Mouse (Mus musculus): ENCODE measurements around the gene Cldn11. TPM values are rescaled to one million over a fixed set of nuclear protein-coding genes. Genes with fewer than 3 reads are reported as not detected.
A peak's percentile ranks its signal among the peaks of the same experiment; 100 is the strongest.

Cldn11 gene
- polyA plus RNA-seq, 1 experiment from 2014 or later, result 0.11 TPM

DNA sequence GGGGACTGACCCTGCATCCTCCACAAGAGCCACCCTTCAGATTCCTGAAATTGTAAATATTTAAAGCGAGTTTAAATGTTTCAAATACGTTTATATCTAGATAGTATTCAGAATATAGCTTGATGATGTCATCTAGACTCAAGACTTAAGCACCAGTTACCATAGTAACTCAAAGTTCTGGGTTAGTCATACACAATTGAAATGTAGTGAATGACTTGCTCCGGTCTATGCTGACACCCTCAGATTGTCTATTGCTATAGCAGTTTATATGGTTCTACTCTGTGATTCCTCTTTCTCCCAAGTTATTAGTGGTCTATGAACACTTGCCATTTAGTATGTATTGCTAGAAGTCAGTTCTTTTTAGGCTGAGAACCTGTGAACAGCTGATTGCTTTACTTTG, 40.6 kb upstream of the Cldn11 start:
- Histone ChIP-seq H3K4me2 (ENCODE audit: low read depth, low read length) (no peak overlapping the region), H3K27me3 (ENCODE audit: insufficient read depth, low read length) (no peaks in the 10 kb centered on the region), H3K27ac (ENCODE audit: low read depth) (no peak overlapping the region), H3K9me3 (ENCODE audit: low read length) (no peaks in the 10 kb centered on the region), H3K9ac (replicated peaks) (no peak overlapping the region), H3K36me3 (replicated peaks; ENCODE audit: insufficient read depth, low read length) (peaks cover 16% of the 10 kb centered on the region), H3K4me1 (ENCODE audit: insufficient read depth) (peaks cover 11% of the 10 kb centered on the region), H3K4me3 (ENCODE audit: low read depth, low read length) (no peak overlapping the region)
- TF ChIP-seq CTCF (IDR thresholded peaks at IDR 0.05; ENCODE audit: low read depth) (peak; percentile 43), EP300 (IDR thresholded peaks at IDR 0.05; ENCODE audit: low read depth) (no peak)
- WGBS (ENCODE audit: insufficient replicate concordance), result 74% methylated on average over 3 of the region's 3 CpGs
- DNase-seq (no peak), ATAC-seq (peak; percentile 24; the same call in 1 of the 2 replicates)

DNA sequence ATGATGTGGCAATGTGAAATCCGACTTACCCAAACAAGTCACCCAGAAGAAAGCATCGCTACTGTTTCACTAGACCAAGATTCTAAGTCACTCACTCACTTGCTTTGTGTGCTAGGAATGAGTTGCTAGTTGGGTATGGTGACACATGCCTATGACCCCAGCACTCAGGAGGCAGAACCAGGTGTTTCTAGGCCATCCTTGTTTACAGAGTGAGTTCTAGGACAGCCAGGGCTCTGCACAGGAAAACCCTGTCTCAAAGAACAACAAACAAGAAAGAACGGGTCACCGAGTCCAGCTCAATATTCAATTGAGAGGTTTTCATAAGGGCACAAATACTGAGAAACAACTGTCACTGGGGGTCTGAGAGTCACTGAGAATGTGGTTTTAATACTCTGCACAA, 26.6 kb upstream of the Cldn11 start:
- WGBS (ENCODE audit: insufficient replicate concordance), result 67% methylated on average over 4 of the region's 4 CpGs
- H3K9ac ChIP-seq (replicated peaks), result no peak overlapping the region
- peaks cover 22% of the 10 kb centered on the region for H3K36me3 ChIP-seq (replicated peaks; ENCODE audit: insufficient read depth, low read length)
- H3K27me3 ChIP-seq (ENCODE audit: insufficient read depth, low read length), result no peaks in the 10 kb centered on the region
- peak overlapping the region; percentile 87 for H3K27ac ChIP-seq (ENCODE audit: low read depth)
- ATAC-seq (peak; percentile 98), DNase-seq (peak; percentile 38)
- no peak overlapping the region for H3K4me2 ChIP-seq (ENCODE audit: low read depth, low read length)
- H3K4me1 ChIP-seq (ENCODE audit: insufficient read depth), result no peaks in the 10 kb centered on the region
- no peak overlapping the region for H3K4me3 ChIP-seq (ENCODE audit: low read depth, low read length)
- H3K9me3 ChIP-seq (ENCODE audit: low read length), result no peaks in the 10 kb centered on the region
- no peak for TF ChIP-seq CTCF (IDR thresholded peaks at IDR 0.05; ENCODE audit: low read depth)
- TF ChIP-seq EP300 (IDR thresholded peaks at IDR 0.05; ENCODE audit: low read depth), result peak; percentile 76

GRCm38 (mm10) chr3:31126303-31126702, 23.4 kb upstream of the Cldn11 start:
- DNase-seq, result no peak
- H3K4me2 ChIP-seq (ENCODE audit: low read depth, low read length), result no peak overlapping the region
- no peak overlapping the region for H3K4me3 ChIP-seq (ENCODE audit: low read depth, low read length)
- ATAC-seq, result no peak
- TF ChIP-seq EP300 (IDR thresholded peaks at IDR 0.05; ENCODE audit: low read depth), result no peak
- no peak for TF ChIP-seq CTCF (IDR thresholded peaks at IDR 0.05; ENCODE audit: low read depth)
- no peak overlapping the region for H3K27ac ChIP-seq (ENCODE audit: low read depth)
- H3K36me3 ChIP-seq (replicated peaks; ENCODE audit: insufficient read depth, low read length), result peaks cover under 1% of the 10 kb centered on the region; the same call in 1 of the 2 replicates
- no peak overlapping the region for H3K9ac ChIP-seq (replicated peaks)
- no peaks in the 10 kb centered on the region for H3K27me3 ChIP-seq (ENCODE audit: insufficient read depth, low read length)
- no peaks in the 10 kb centered on the region for H3K9me3 ChIP-seq (ENCODE audit: low read length)
- 47% methylated on average over 4 of the region's 4 CpGs for WGBS (ENCODE audit: insufficient replicate concordance)
- H3K4me1 ChIP-seq (ENCODE audit: insufficient read depth), result no peaks in the 10 kb centered on the region

DNA sequence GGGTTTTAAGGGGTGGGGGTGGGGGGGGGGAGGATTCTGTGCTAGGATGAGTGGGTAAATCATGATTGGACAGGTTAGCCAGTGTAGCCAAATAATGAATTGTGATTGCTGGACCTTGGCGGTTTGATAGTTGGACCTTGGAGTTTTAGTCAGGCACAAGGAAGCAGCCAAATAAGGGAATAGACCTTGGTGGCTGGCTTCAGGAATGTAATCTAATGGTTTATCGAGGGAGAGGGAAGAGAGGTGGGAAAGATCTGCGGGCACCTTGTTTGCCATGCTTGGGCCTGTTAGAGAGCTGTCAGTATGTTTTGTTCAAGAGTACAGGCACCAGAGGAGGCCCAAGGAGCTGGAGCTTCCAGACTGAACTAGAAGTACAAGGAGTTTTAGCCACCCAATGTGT, 22.9 kb upstream of the Cldn11 start:
- no peak overlapping the region for H3K4me2 ChIP-seq (ENCODE audit: low read depth, low read length)
- no peaks in the 10 kb centered on the region for H3K4me1 ChIP-seq (ENCODE audit: insufficient read depth)
- no peaks in the 10 kb centered on the region; the same call in 1 of the 2 replicates for H3K36me3 ChIP-seq (replicated peaks; ENCODE audit: insufficient read depth, low read length)
- no peak for DNase-seq
- 80% methylated on average over 3 of the region's 3 CpGs for WGBS (ENCODE audit: insufficient replicate concordance)
- no peaks in the 10 kb centered on the region for H3K27me3 ChIP-seq (ENCODE audit: insufficient read depth, low read length)
- no peak overlapping the region for H3K27ac ChIP-seq (ENCODE audit: low read depth)
- no peaks in the 10 kb centered on the region for H3K9me3 ChIP-seq (ENCODE audit: low read length)
- TF ChIP-seq EP300 (IDR thresholded peaks at IDR 0.05; ENCODE audit: low read depth), result no peak
- TF ChIP-seq CTCF (IDR thresholded peaks at IDR 0.05; ENCODE audit: low read depth), result no peak
- ATAC-seq, result no peak
- no peak overlapping the region for H3K4me3 ChIP-seq (ENCODE audit: low read depth, low read length)
- H3K9ac ChIP-seq (replicated peaks), result no peak overlapping the region

- ATAC-seq, result peak; percentile 72
- no peak for DNase-seq
- WGBS (ENCODE audit: insufficient replicate concordance), result 30% methylated on average over 4 of the region's 4 CpGs
Observed at GRCm38 (mm10) chr3:31129766-31130165, 20.0 kb upstream of the Cldn11 start.

GRCm38 (mm10) chr3:31133664-31134063, 16.1 kb upstream of the Cldn11 start:
- 4% methylated on average over 5 of the region's 5 CpGs for WGBS (ENCODE audit: insufficient replicate concordance)
- Histone ChIP-seq H3K9me3 (ENCODE audit: low read length) (no peaks in the 10 kb centered on the region), H3K4me2 (ENCODE audit: low read depth, low read length) (no peak overlapping the region), H3K4me1 (ENCODE audit: insufficient read depth) (peaks cover 33% of the 10 kb centered on the region), H3K9ac (replicated peaks) (no peak overlapping the region), H3K27ac (ENCODE audit: low read depth) (peak overlapping the region; percentile 35; the same call in 1 of the 2 replicates), H3K4me3 (ENCODE audit: low read depth, low read length) (no peak overlapping the region), H3K27me3 (ENCODE audit: insufficient read depth, low read length) (no peaks in the 10 kb centered on the region), H3K36me3 (replicated peaks; ENCODE audit: insufficient read depth, low read length) (no peaks in the 10 kb centered on the region)
- ATAC-seq, result peak; percentile 46
- TF ChIP-seq EP300 (IDR thresholded peaks at IDR 0.05; ENCODE audit: low read depth) (no peak), CTCF (IDR thresholded peaks at IDR 0.05; ENCODE audit: low read depth) (no peak)
- DNase-seq, result peak; percentile 41

More at GRCm38 (mm10) chr3:31129766-31130165, 20.0 kb upstream of the Cldn11 start:
- no peak overlapping the region for H3K4me2 ChIP-seq (ENCODE audit: low read depth, low read length)
- H3K27ac ChIP-seq (ENCODE audit: low read depth), result peak overlapping the region; percentile 40; the same call in 1 of the 2 replicates
- peaks cover 19% of the 10 kb centered on the region for H3K4me1 ChIP-seq (ENCODE audit: insufficient read depth)
- no peak overlapping the region for H3K9ac ChIP-seq (replicated peaks)
- H3K9me3 ChIP-seq (ENCODE audit: low read length), result no peaks in the 10 kb centered on the region
- no peak for TF ChIP-seq EP300 (IDR thresholded peaks at IDR 0.05; ENCODE audit: low read depth)
- no peak for TF ChIP-seq CTCF (IDR thresholded peaks at IDR 0.05; ENCODE audit: low read depth)
- no peaks in the 10 kb centered on the region for H3K36me3 ChIP-seq (replicated peaks; ENCODE audit: insufficient read depth, low read length)
- H3K27me3 ChIP-seq (ENCODE audit: insufficient read depth, low read length), result no peaks in the 10 kb centered on the region
- no peak overlapping the region for H3K4me3 ChIP-seq (ENCODE audit: low read depth, low read length)

All from liver, postnatal 0 days (tissue).